Mouse (Mus musculus) urinary bladder, postnatal 14 days (tissue): ENCODE measurements around the gene Brap.

ENCODE experiments used
- DNase-seq: peaks from one replicate; pipeline ENCODE4 v3.0.0; 2021; ENCODE audit warnings: low spot score

Brap gene

GRCm38 (mm10) chr5:121718462-121718861 lies 58.1 kb downstream of the Brap start:
- DNase-seq, result no peak

GRCm38 (mm10) chr5:121720888-121721585 lies 60.7 kb downstream of the Brap start:
- DNase-seq, result no peak

GRCm38 (mm10) chr5:121721841-121722240 lies 61.5 kb downstream of the Brap start:
- no peak for DNase-seq

GRCm38 (mm10) chr5:121724678-121725077 lies 64.3 kb downstream of the Brap start:
- DNase-seq, result no peak

- DNase-seq, result no peak
These were observed 69.7 kb downstream of the Brap start for GRCm38 (mm10) chr5:121730057-121730456.

GRCm38 (mm10) chr5:121736641-121737040 lies 76.3 kb downstream of the Brap start:
- no peak for DNase-seq
